Mouse (Mus musculus) fat pad, adult 2 months (tissue): ENCODE data around the gene Atp8b5.
A peak's percentile ranks its signal among the peaks of the same experiment; 100 is the strongest.

Experiments
- DNase-seq: peaks from one replicate; pipeline ENCODE4 v3.0.0-alpha.2; 2011; ENCODE audit warnings: low read depth, low spot score; ENCODE audit errors: extremely low read depth

Gene Atp8b5

DNA sequence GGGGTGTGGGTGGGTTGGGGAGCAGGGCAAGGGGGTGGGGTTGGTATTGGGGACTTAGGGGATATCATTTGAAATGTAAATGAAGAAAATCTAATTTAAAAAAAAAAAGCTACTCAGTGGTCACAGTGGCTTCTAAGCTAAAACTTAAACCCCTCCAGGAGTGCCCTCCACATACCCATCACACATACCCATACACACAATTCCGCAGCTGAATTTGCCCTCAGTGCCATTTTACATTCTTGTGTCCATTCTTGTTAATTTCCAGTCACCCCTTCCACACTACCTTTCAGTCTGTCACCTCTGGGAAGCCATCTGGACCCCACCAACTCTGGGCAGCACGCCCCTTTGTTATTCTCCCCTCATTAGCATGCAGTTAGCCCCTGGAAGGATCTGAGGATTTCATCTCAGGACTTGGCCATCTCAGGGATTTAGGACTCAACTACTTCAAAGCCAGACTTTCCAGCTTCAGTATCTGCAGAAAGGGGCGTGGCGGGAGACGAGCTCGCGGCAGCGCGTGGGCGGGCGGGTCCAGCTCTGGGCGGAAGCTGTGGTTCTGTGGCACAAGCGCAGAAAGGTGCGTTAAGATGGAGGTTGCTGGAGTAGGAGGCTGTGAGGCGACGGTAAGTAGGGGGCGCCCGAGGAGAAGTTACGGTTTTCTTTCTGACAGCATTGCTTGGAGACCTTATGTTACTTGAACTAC lies at the start of gene Atp8b5:
TSS of gene Atp8b5 (plus strand) at position 537 of the 700 bp plus-strand sequence.
- peak; percentile 14 for DNase-seq

DNA sequence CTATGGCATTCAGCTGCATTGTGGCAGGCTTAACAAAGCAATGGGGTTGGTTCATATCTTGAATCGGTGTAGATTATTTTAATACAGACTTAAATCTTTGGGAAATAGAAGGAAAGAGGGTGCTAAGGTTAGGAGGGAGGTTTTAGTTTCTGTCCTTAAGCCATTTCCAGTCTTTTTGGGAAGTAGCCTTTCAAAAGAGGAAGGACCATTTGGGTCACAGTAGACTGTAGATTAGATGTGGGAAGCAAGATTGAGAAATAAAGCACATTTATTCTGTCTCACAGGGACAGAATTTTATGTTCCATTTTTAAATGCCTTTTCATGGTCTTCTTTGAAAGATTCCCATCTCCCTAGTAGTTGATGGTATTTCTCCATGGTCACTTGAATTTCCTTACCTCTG lies 49.0 kb upstream of the Atp8b5 start:
- DNase-seq, result no peak

DNA sequence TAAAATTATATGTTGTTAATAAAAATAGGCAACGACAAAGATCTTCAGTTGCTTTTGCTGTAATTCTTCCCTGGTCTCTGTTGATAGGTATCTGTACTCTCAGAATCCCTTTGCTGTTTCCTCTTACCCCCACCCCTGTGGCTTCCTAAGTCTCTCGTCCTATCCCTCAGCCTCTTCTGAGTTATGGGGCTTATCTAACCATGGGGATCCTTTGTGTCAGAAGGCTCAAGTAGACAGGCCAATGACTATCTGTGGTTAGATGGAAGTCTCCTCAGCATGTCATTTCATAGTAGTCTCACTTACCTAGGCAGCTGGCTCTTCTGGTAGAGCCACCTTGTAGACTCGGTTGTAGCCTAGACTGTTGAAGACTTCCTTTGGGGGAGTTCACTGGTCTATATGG lies 35.1 kb upstream of the Atp8b5 start:
- DNase-seq, result no peak

DNA sequence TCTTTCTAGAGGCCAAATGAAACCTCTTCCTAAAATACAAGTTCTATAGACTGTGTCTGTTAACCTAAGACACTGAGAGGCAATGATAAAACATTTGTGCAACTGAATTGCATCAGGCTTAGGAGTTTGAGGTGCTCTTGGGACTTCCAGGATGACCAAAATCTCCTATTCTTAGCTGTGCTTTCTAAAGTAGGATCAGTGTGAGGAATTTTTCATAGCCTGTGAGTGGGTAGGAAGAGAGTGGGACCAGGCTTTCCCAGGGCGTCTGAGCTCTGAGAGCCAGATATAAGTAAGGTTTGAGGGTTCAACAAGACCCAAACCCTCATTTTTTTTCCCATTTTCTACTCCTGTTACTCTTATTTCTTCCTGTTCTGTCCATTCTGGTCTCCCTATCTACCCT lies 34.0 kb upstream of the Atp8b5 start:
- DNase-seq, result no peak

DNA sequence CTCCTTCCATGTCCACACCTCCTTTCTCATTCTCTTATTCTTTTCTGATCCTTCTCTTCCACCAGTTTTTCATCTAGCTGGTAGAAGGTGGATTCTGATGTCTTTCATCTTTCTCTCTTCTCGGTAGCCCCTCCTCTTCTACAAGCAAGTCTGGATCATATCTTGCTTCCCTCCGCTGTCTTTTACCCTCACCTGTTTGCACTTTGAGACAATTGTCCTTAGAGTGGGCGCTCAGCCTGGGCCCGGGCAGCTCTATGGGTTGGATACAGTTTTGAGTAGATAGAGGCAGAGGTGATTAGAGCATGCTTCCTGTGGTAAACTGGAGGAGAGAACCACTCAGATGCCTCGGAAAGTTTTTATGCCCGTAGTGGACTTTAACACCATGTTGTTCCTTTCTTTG lies 33.5 kb upstream of the Atp8b5 start:
- DNase-seq, result no peak

DNA sequence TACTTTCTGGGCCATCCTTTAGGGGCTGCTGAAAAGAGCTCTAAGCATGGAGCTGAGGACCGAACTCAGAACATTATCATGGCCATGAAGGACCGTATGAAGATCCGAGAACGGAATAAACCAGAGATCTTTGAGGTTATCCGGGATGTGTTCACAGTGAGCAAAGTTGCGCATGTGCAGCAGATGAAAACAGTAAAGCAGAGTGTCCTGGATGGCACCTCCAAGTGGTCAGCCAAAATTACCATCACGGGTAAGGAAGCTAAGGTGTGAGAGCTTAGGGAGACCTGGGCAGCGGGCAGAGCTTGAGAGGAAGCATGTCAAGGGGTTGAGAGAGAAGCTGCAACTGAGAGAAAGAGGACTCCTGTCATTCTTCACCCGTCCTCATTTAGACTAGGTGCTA lies 30.1 kb upstream of the Atp8b5 start:
- no peak for DNase-seq

DNA sequence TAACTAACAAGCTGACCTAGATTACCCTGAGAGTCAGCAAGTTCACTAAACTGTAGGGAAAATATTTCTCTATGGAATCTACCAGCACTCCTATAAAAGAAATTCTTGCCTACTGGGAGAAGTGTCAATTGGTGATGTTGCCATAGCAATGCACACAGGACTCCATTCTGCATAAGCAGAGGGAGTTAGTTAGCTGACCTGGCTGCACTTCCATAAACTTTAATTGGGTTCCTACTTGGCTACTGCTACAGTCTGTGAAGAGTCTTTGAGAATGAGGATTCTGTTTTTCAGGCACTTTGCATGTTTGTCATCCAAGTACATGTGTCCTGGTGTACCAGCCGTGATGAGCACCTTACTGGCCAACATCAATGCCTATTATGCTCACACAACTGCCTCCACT lies 26.2 kb upstream of the Atp8b5 start:
- no peak for DNase-seq

DNA sequence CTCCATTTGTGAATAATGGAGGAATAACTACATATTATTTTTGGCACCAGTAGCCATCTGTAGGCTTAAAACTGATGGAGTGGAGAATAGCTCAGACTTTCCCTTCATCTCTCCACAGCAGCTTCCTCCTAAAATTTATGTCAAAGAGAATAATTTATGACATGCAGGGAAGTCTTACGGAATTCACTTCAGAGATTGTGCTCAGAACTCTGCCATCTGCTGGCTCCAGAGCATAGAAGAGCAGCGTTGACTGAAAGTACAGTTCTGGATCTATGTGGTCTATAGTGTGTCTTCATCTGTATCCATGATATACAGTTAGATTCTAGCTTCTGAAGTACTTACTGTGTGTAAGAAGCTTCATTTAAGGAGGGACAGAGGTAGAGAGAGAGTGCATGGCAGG lies 22.9 kb upstream of the Atp8b5 start:
- no peak for DNase-seq

DNA sequence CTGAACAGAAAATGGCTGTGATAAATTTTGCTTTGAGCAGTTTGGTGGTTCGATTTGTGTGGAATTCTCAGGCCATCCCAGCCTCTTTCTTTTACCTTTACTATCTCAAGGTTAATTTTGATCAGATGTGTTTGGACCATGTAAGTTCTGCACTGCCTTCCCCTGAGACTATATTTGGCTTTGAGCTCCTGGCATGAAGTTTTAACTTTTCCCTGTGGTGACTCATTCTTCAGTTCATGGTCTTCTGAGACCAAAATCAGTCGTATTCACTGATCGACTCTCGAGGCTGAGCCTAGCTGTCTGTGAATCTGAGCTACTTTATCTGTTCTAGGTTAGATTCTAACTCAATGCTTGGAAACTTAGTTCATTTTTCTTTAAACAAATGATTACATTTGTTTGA lies 21.2 kb upstream of the Atp8b5 start:
- no peak for DNase-seq

DNA sequence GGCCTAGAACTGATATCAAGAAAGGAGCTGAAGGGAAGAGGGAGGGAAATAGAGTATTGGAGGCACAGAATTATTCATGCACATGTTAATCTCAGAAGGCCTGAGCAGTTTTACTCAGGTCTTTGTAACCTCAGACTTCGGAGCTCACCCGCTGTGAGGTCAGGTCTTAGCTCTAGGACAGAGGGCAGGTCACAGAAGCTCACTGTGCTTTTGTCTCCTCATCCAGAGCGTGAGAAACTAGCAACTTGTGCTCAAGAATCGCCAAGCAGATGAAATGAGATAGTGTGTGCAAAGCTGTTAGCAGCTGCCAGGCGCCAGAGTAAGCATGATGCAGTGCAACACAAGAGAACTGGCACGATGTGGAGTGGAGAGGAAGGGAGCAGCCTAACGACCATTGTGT lies 18.9 kb upstream of the Atp8b5 start:
- no peak for DNase-seq

DNA sequence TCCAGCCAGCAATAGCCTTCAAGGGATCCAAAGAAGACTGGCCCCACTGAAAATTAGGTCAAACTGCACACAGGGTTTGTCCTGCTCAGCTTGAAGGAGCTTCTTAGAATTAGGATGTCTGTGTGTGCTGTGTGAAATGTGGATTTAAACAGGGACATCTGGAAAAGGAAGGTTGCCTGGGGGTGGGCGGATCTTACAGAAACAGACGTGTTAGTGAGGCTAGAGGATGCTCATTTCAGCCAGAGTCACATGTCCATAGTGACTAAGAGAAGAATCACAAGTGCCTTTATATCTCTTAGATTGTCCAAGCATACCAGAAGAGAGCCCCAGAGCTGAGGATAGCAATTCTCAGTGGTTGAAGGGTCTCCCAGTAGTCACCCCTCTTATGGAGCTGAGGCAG lies 18.1 kb upstream of the Atp8b5 start:
- no peak for DNase-seq

DNA sequence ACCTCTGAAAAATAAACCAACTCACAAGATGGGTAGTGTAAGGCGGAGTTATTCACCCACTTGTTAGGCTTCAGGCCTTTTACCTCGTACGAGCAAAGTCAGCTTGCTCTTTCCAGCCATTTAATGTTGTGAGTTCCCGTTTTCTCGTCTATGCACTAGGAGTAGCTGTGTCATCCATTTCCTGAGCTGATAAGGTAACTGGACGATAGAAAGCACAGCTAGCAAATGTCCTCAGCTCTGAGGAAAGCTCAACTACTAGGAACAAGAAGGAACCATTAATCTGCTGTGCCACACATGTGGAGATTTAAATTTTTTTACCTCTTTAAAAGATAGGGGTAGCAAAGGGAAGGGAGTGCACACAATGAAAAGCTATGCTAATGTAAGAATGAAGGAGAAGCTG lies 15.7 kb upstream of the Atp8b5 start:
- DNase-seq, result no peak

DNA sequence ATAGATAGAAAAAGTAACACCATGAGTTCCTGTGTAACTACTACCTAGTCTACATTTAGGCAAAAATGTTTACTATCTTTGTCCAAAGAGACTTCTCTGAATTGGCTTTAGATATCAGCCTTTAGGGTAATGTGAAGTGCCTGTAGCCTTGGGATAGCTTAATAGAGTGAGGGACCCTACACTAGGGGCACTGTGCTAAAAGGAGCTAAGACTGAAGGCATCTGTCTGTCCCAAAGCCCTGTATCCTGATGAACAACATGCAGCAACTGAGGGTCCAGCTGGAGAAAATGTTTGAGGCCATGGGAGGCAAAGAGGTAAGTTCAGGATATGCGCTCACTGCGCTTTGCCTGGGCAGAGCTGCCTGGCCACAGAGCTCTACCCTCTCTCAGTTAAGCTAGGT lies 9.9 kb upstream of the Atp8b5 start:
- DNase-seq, result no peak

DNA sequence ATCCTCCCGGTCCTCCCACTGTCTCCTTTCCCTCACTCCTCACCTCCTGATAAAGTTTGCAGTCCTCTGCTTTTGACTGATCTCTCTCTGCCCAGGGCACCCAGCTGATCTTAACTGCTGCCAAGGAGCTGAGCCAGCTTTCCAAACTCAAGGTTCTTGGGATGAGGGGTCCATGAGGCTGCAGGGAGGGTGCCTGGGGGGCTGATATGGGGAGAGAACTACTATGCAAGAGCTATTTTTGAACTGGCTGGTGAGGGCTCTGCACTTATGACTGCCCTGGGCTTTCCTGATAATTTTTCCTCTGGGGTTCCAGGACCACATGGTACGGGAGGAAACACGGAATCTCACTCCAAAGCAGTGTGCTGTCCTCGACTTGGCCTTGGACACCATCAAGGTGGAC lies 8.4 kb upstream of the Atp8b5 start:
- no peak for DNase-seq

DNA sequence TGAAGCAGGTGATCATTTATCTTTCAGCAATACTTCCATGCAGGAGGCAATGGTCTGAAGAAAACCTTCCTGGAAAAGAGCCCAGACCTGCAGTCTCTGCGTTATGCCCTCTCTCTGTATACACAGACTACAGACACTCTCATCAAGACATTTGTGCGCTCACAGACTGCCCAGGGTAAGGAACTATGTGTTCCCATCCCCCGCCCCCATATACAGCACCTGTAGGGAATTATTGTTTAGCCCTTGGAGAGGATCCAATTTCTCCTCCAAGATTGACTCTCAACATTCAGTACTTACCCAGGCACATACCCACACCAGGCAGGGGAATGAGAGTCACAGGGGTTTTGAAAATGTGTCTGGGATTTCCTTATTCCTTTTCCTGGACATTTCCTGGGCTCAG lies 7.5 kb upstream of the Atp8b5 start:
- peak; percentile 47 for DNase-seq

DNA sequence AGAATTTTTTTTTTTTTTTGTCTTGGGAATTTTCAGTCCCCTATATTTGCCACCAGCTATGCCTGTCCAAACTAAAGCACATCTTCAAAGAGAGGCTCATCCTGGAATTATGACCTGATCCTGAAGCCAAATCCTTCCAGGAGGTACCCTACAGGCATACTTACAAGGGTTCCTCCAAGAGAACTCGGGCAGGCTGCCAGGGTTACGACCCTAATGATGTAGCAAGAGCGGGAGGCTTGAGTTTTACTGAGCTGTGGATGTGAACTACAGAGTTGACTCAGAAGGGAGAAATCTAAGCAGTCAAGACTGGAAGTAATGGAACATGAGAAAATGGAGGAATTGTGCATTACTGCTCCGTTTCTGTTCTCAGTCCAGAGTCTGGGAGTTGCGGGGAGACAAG lies 6.9 kb upstream of the Atp8b5 start:
- DNase-seq, result no peak

DNA sequence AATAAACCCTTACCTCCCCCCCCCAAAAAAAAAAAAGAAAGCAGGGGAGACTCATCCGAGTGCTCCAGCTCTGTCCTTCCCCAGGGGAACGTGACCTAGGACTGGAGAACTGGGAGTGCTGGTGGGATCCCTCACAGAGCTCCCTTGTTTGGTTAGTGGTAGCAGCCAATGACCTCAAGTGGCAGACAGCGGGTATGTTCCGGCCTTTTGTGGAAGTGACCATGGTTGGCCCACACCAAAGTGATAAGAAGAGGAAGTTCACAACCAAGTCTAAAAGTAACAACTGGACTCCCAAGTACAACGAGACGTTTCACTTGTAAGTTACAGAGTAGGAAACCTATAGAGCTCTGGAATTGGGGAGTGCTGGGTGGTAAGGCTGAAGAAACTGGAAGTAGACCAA lies 4.1 kb upstream of the Atp8b5 start:
- DNase-seq, result no peak

DNA sequence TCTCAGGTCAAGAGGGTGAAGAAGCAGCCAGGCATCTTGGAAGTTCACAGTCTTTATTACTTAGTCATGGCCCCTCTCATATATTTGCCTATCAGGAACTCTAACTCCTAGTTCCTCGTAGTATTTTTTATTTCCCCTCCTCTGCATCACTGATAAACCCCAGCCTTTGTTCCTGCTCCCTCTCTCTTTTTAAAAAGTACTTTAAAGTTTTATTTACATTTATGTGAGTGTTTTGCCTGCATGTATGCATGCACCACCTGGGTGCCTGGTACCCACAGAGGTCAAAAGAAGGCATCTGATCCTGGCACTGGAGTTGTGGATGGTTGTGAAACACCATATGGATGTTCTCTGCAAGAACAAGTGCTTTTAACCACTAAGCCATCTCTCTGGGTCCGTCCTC lies 813 bp upstream of the Atp8b5 start:
- no peak for DNase-seq

DNA sequence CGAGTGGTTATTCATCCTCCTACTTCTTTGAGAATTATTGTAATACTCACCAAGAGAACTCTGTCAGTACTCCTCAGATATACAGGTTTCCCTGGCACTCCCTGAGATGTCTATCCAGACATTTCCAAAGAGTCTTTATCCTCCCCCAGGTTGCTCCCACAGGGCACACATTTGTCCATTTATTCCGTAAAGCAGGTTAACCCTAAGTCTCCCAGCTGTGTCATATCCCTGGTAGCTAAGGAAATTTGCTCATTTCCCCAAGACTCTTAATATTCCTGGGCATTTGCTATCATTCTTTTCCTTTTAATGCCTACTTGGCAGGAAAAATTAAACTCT lies 332 bp downstream of the Atp8b5 start:
- DNase-seq, result no peak

DNA sequence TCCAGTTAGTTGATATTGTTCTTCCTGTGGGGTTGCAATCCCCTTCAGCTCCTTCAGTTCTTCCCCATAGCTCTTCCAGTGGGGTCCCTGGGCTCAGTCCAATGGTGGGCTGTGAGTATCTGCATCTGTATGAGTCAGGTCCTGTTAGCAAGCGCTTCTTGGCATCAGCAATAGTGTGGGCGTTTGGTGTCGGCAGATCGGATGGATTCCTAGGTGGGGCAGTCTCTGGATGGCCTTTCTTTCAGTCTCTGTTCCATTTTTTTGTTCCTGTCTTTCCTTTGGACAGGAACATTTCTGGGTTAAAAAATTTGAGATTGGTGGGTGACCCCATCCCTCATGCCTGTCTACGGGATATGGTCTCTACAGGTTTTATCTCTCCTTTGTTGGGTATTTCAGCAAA lies 18.5 kb downstream of the Atp8b5 start:
- DNase-seq, result no peak

DNA sequence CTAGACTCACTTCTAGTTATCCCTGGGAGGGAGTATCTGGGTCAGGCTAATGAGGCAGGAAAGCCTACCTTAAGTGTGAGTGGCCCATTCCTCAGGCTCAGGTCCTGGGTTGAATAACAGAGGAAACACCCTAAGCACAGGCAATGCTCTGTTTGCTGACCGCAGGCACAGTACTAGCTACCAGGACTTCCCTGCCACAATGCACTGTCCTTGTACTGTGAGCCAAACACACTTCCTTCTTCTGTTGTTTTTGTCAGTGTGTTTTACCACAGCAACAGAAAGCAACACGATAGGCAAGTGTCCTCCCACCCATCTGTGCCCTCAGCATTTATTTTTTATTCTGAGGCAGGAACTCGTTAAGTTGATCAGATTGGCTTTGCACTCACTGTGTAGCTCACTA lies 20.3 kb downstream of the Atp8b5 start:
- no peak for DNase-seq

DNA sequence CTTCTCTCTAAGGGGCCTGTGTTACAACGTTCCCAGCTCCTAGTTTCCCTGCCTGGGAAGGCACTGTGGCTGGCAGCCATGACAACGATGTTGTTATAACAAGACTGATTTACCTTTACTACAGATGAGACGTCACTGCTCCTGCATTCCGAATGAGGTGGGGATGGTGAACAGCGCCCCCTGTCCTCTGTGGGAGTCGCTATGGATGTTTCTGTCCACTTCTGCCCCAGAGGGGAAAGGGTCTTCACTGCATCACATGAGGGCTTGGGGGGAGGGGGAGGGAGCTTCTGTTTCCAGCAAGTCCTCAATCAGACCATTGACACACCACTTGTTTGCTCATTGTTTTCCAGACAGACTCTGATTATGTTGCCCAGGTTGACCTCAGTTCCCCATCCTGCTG lies 27.0 kb downstream of the Atp8b5 start:
- DNase-seq, result no peak

DNA sequence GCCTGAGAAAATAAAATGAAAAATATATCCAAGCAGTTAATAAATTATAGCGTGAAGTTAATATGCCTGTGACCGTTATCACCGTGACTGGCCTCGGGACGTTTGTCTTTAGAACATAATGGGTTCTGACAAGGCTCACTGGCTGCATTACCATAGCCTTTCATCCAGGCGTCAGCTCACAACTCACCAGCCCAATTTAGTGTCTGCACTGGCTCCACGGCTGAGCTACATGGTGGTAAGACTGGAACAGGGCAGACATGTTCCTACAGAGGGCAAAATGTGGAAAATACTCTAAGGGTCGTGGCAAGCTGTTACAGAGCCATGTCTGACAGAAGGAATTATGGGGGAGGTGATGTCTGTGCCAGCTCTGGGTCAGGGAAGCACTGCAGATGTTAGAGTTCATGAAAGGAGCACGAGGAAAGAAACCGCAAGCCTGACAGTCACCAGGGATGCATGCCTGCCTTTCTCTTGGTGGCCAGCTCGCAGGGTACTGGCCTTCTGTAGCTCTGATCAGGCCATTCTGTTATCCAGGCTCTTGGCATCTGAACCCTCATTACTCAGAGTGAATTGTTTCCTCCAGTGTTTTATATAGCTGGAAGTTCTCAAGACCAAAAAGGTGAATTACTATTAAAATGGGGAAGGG lies 42.9 kb downstream of the Atp8b5 start:
- no peak for DNase-seq
